Mouse (Mus musculus) hematopoietic stem cell, adult 5-6 weeks (primary cell): ENCODE results near the gene Cyp2e1. TPM values are rescaled to one million over a fixed set of nuclear protein-coding genes. Genes with fewer than 3 reads are reported as not detected.

Experiments used
- ATAC-seq, 2 experiments: fragments of 125-278 bp in 1 of 2; replicated peaks in 1 of 2; 2 replicates each; pipeline ENCODE4 v1.8.0; 2016 to 2017; ENCODE audit warnings: inconsistent platforms in 2 of 2, mild to moderate bottlenecking in 2 of 2, moderate number of reproducible peaks in 2 of 2, low read depth in 1 of 2, moderate TSS enrichment in 1 of 2; ENCODE audit not compliant: low FRiP score in 2 of 2, poor library complexity in 2 of 2, severe bottlenecking in 2 of 2, insufficient read depth in 1 of 2, low TSS enrichment in 1 of 2
- total RNA-seq: library from RNA; stranded (forward); fragments of 172-1452, 232-1000 nt; gene quantifications from 2 replicates; pipeline ENCODE4 v1.2.3, GENCODE M21; 2017

The Cyp2e1 gene
- total RNA-seq, 1 experiment from 2014 or later: not detected

- ATAC-seq: no peak
Observed at GRCm38 (mm10) chr7:140793541-140793940, 30.0 kb downstream of the Cyp2e1 start.

GRCm38 (mm10) chr7:140797619-140798018 lies 34.1 kb downstream of the Cyp2e1 start:
- no peak for ATAC-seq

GRCm38 (mm10) chr7:140798212-140798611 lies 34.7 kb downstream of the Cyp2e1 start:
- no peak for ATAC-seq

GRCm38 (mm10) chr7:140802629-140803028 lies 39.1 kb downstream of the Cyp2e1 start:
- no peak for ATAC-seq

GRCm38 (mm10) chr7:140805704-140806103 lies 42.2 kb downstream of the Cyp2e1 start:
- ATAC-seq: peak; percentile 85 to 94

GRCm38 (mm10) chr7:140810496-140810895 lies 47.0 kb downstream of the Cyp2e1 start:
- no peak for ATAC-seq

GRCm38 (mm10) chr7:140811714-140812113 lies 48.2 kb downstream of the Cyp2e1 start:
- no peak for ATAC-seq

GRCm38 (mm10) chr7:140812850-140813249 lies 49.3 kb downstream of the Cyp2e1 start:
- ATAC-seq: no peak

- no peak for ATAC-seq
Observed at GRCm38 (mm10) chr7:140820173-140820572, 56.6 kb downstream of the Cyp2e1 start.

- ATAC-seq: no peak
Observed at GRCm38 (mm10) chr7:140821305-140821652, 57.7 kb downstream of the Cyp2e1 start.

- peak; percentile 77 to 95 for ATAC-seq
Observed at GRCm38 (mm10) chr7:140821653-140822329, 58.3 kb downstream of the Cyp2e1 start, which contains the start of gene Zfp941. Zfp941 (minus strand) TSS chr7:140822178.

GRCm38 (mm10) chr7:140822731-140823130 lies 59.2 kb downstream of the Cyp2e1 start:
- ATAC-seq: no peak

Other genes with a start within 250 kb of the Cyp2e1 start
- gene Olfr538, start 195.9 kb upstream of the Cyp2e1 start, total RNA-seq: not detected in 2 replicates
- not detected in 2 replicates for gene Olfr46, start 162.5 kb upstream of the Cyp2e1 start, total RNA-seq
- not detected in 2 replicates for gene Olfr61, start 134.8 kb upstream of the Cyp2e1 start, total RNA-seq
- not detected in 2 replicates for gene Olfr53, start 117.3 kb upstream of the Cyp2e1 start, total RNA-seq
- not detected in 2 replicates for gene Olfr539, start 103.8 kb upstream of the Cyp2e1 start, total RNA-seq
- gene Olfr45, start 81.8 kb upstream of the Cyp2e1 start, total RNA-seq: not detected in 2 replicates
- gene Olfr541, start 66.5 kb upstream of the Cyp2e1 start, total RNA-seq: not detected in 2 replicates
- 0.88 and 1.8 TPM in 2 replicates for gene Syce1, start 24.1 kb downstream of the Cyp2e1 start, total RNA-seq
- gene Zfp941, start 58.4 kb downstream of the Cyp2e1 start, total RNA-seq: 2.4 and 3.4 TPM in 2 replicates
- not detected in 2 replicates for gene Urah, start 71.3 kb downstream of the Cyp2e1 start, total RNA-seq
- gene Scgb1c1, start 81.8 kb downstream of the Cyp2e1 start, total RNA-seq: not detected in 2 replicates
- not detected in 2 replicates for gene Odf3, start 84.1 kb downstream of the Cyp2e1 start, total RNA-seq
- gene Gm45785, start 92.6 kb downstream of the Cyp2e1 start, total RNA-seq: 1.8 and 4.6 TPM in 2 replicates
- gene Ric8a, start 93.2 kb downstream of the Cyp2e1 start, total RNA-seq: 49.0 and 66.3 TPM in 2 replicates
- 28.2 and 36.1 TPM in 2 replicates for gene Bet1l, start 93.8 kb downstream of the Cyp2e1 start, total RNA-seq
- gene Psmd13, start 118.2 kb downstream of the Cyp2e1 start, total RNA-seq: 131 and 147 TPM in 2 replicates
- gene Sirt3, start 118.6 kb downstream of the Cyp2e1 start, total RNA-seq: 50.7 and 71.5 TPM in 2 replicates
- gene Cox8b, start 136.7 kb downstream of the Cyp2e1 start, total RNA-seq: not detected in 2 replicates
- gene Nlrp6, start 157.2 kb downstream of the Cyp2e1 start, total RNA-seq: 0.25 and 0.35 TPM in 2 replicates
- 11.2 and 17.7 TPM in 2 replicates for gene Pgghg, start 177.7 kb downstream of the Cyp2e1 start, total RNA-seq
- gene Ifitm5, start 186.6 kb downstream of the Cyp2e1 start, total RNA-seq: 1.0 TPM in 1 of 2 replicates, not detected in the other
- not detected in 2 replicates for gene Gm45717, start 192.2 kb downstream of the Cyp2e1 start, total RNA-seq
- 328 and 386 TPM in 2 replicates for gene Ifitm2, start 192.2 kb downstream of the Cyp2e1 start, total RNA-seq
- gene Ifitm1, start 203.5 kb downstream of the Cyp2e1 start, total RNA-seq: 250 and 359 TPM in 2 replicates
- gene Ifitm3, start 247.0 kb downstream of the Cyp2e1 start, total RNA-seq: 143 and 341 TPM in 2 replicates